Comparison of ENCODE assay signal across 25 mouse cellular contexts in genomic region chr14:32120940-32121919, GRCm38 (mm10). TPM values are rescaled to one million over a fixed set of nuclear protein-coding genes. Genes with fewer than 3 reads are reported as not detected.
A peak's percentile ranks its signal among the peaks of the same experiment; 100 is the strongest.
DNase-seq lines count a peak whose midpoint lies in the region; ATAC-seq and TF ChIP-seq lines count a peak whose summit lies in the region.
"Had no signal": no experiment of that assay in that cellular context is flagged by ENCODE, and none has a peak within 500 bp of the region (broad histone marks: within the 10 kb centered on the region; RNA-seq: fewer than 3 reads in every experiment).

No protein-coding gene starts in this region.

- TF ChIP-seq CTCF in kidney, postnatal 0 days (IDR thresholded peaks at IDR 0.05; ENCODE audit: low read depth), result no peak
- TF ChIP-seq CTCF in kidney, adult 2 months (conservative IDR thresholded peaks at IDR 0.05; ENCODE audit: insufficient read depth, insufficient read length, low read depth, low read length), result no peak

- 66% methylated on average over 11 of the region's 11 CpGs for WGBS in heart, embryonic 16.5 days
- 68% methylated on average over 11 of the region's 11 CpGs for WGBS in heart, embryonic 10.5 days
- WGBS in kidney, postnatal 0 days, result 32% methylated on average over 11 of the region's 11 CpGs
- WGBS in kidney, adult 2 months, result 48% methylated on average over 11 of the region's 11 CpGs
- WGBS in hindbrain, embryonic 16.5 days, result 75% methylated on average over 11 of the region's 11 CpGs

- H3K4me3 ChIP-seq in heart, embryonic 16.5 days (ENCODE audit: low read length), result no peak overlapping the region
- no peak overlapping the region for H3K4me3 ChIP-seq in heart, embryonic 10.5 days
- no peak overlapping the region for H3K4me3 ChIP-seq in kidney, postnatal 0 days (replicated peaks; ENCODE audit: low read depth, low read length)
- H3K4me3 ChIP-seq in kidney, adult 2 months (ENCODE audit: insufficient read depth, low read depth, low read length), result no peak overlapping the region
- no peak overlapping the region for H3K4me3 ChIP-seq in hindbrain, embryonic 16.5 days (ENCODE audit: low read length)
- H3K4me3 ChIP-seq: embryonic facial prominence, embryonic 15.5 days; heart, embryonic 12.5 days; left cerebral cortex, adult 2 months had no signal

- H3K9ac ChIP-seq in heart, embryonic 16.5 days (ENCODE audit: low read length), result no peak overlapping the region
- H3K9ac ChIP-seq in kidney, postnatal 0 days (ENCODE audit: low read depth, low read length), result no peak overlapping the region
- H3K9ac ChIP-seq in hindbrain, embryonic 16.5 days (ENCODE audit: low read depth, low read length), result no peak overlapping the region
- H3K9ac ChIP-seq: embryonic facial prominence, embryonic 15.5 days; forebrain, postnatal 0 days; heart, embryonic 12.5 days; liver, embryonic 14.5 days had no signal

- H3K9me3 ChIP-seq in heart, embryonic 16.5 days (replicated peaks; ENCODE audit: control insufficient read depth, low read length), result no peaks in the 10 kb centered on the region
- H3K9me3 ChIP-seq in heart, embryonic 10.5 days, result no peaks in the 10 kb centered on the region
- H3K9me3 ChIP-seq in kidney, postnatal 0 days (replicated peaks; ENCODE audit: low read length), result no peaks in the 10 kb centered on the region
- no peaks in the 10 kb centered on the region for H3K9me3 ChIP-seq in hindbrain, embryonic 16.5 days (ENCODE audit: control insufficient read depth, low read length)
- H3K9me3 ChIP-seq: embryonic facial prominence, embryonic 15.5 days; heart, embryonic 12.5 days had no signal

- no peaks in the 10 kb centered on the region for H3K4me1 ChIP-seq in heart, embryonic 16.5 days (ENCODE audit: control insufficient read depth, insufficient read depth, low read length)
- no peaks in the 10 kb centered on the region for H3K4me1 ChIP-seq in heart, embryonic 10.5 days
- no peaks in the 10 kb centered on the region for H3K4me1 ChIP-seq in kidney, postnatal 0 days (replicated peaks; ENCODE audit: insufficient read depth, low read length)
- no peaks in the 10 kb centered on the region for H3K4me1 ChIP-seq in kidney, adult 2 months (ENCODE audit: control insufficient read depth, insufficient read depth, low read length)
- H3K4me1 ChIP-seq in hindbrain, embryonic 16.5 days (ENCODE audit: control insufficient read depth, insufficient read depth, low read depth, low read length), result no peaks in the 10 kb centered on the region
- H3K4me1 ChIP-seq: embryonic facial prominence, embryonic 15.5 days; heart, embryonic 12.5 days had no signal

- H3K4me2 ChIP-seq in heart, embryonic 16.5 days (ENCODE audit: low read depth, low read length), result no peak overlapping the region
- no peak overlapping the region for H3K4me2 ChIP-seq in kidney, postnatal 0 days (ENCODE audit: low read length)
- H3K4me2 ChIP-seq in hindbrain, embryonic 16.5 days (ENCODE audit: low read length), result no peak overlapping the region
- H3K4me2 ChIP-seq: embryonic facial prominence, embryonic 15.5 days; heart, embryonic 12.5 days had no signal

- H3K27me3 ChIP-seq in heart, embryonic 16.5 days (ENCODE audit: control insufficient read depth, insufficient read depth, low read length), result no peaks in the 10 kb centered on the region
- no peaks in the 10 kb centered on the region for H3K27me3 ChIP-seq in heart, embryonic 10.5 days (ENCODE audit: insufficient read depth, poor library complexity, severe bottlenecking)
- no peaks in the 10 kb centered on the region for H3K27me3 ChIP-seq in kidney, postnatal 0 days (ENCODE audit: insufficient read depth, low read length)
- H3K27me3 ChIP-seq in kidney, adult 2 months (replicated peaks; ENCODE audit: control insufficient read depth, insufficient read depth, low read length), result no peaks in the 10 kb centered on the region
- H3K27me3 ChIP-seq in hindbrain, embryonic 16.5 days (replicated peaks; ENCODE audit: control insufficient read depth, insufficient read depth, low read length), result no peaks in the 10 kb centered on the region
- H3K27me3 ChIP-seq: embryonic facial prominence, embryonic 15.5 days; heart, embryonic 12.5 days had no signal

- peak overlapping the region; percentile 40 for H3K27ac ChIP-seq in heart, embryonic 16.5 days (ENCODE audit: low read length)
- H3K27ac ChIP-seq in heart, embryonic 10.5 days, result no peak overlapping the region
- peak overlapping the region; percentile 47 for H3K27ac ChIP-seq in kidney, postnatal 0 days
- H3K27ac ChIP-seq in kidney, adult 2 months (ENCODE audit: insufficient read depth, low read depth, low read length), result no peak overlapping the region
- H3K27ac ChIP-seq in hindbrain, embryonic 16.5 days (ENCODE audit: low read depth, low read length), result no peak overlapping the region
- H3K27ac ChIP-seq: embryonic facial prominence, embryonic 15.5 days; left cerebral cortex, adult 2 months; liver, embryonic 14.5 days; macrophage had no signal

- DNase-seq in heart, embryonic 10.5 days (ENCODE audit: low spot score), result no peak
- DNase-seq in kidney, postnatal 0 days (ENCODE audit: low spot score), result peak; percentile 64
- DNase-seq in kidney, adult 2 months, result no peak
- peak; percentile 29 for DNase-seq in NIH3T3 (ENCODE audit: low read depth)
- DNase-seq in gonadal fat pad, adult 2 months (ENCODE audit: low read depth), result peak; percentile 8
- no peak for DNase-seq in spleen, postnatal 4 days (ENCODE audit: low spot score in 2 of 2)
- DNase-seq: adrenal gland, postnatal 25 days; cerebellum, adult 8-10 months; forebrain, postnatal 0 days; gastrocnemius, postnatal 25 days had no signal

- ATAC-seq in heart, embryonic 16.5 days (replicated peaks; ENCODE audit: extremely low read depth, insufficient read depth, low FRiP score), result no peak
- no peak for ATAC-seq in kidney, postnatal 0 days (replicated peaks; ENCODE audit: low FRiP score, low read depth)
- ATAC-seq in hindbrain, embryonic 16.5 days, result no peak
- ATAC-seq: forebrain, postnatal 0 days; midbrain, embryonic 16.5 days had no signal

- TF ChIP-seq POLR2A in kidney, adult 2 months (IDR thresholded peaks at IDR 0.05; ENCODE audit: low read depth, low read length), result no peak

- H3K36me3 ChIP-seq in heart, embryonic 16.5 days (ENCODE audit: control insufficient read depth, insufficient read depth), result no peaks in the 10 kb centered on the region
- no peaks in the 10 kb centered on the region for H3K36me3 ChIP-seq in heart, embryonic 10.5 days
- no peaks in the 10 kb centered on the region for H3K36me3 ChIP-seq in kidney, postnatal 0 days (ENCODE audit: insufficient read depth, low read length)
- H3K36me3 ChIP-seq in kidney, adult 2 months (ENCODE audit: control insufficient read depth, insufficient read depth, low read length), result no peaks in the 10 kb centered on the region
- no peaks in the 10 kb centered on the region for H3K36me3 ChIP-seq in hindbrain, embryonic 16.5 days (ENCODE audit: control insufficient read depth, insufficient read depth, low read length)
- H3K36me3 ChIP-seq: embryonic facial prominence, embryonic 15.5 days; heart, embryonic 12.5 days had no signal

RNA-seq across cellular contexts. Expression of gene Msmb, which starts 20.6 kb away (rescaled TPM):
- polyA plus RNA-seq in heart, embryonic 16.5 days (2015; fragmentation: Nextera tagmentation; extraction: Ambion mirVana), result not detected in 2 replicates
- polyA plus RNA-seq in heart, embryonic 10.5 days (2016; fragmentation: Nextera tagmentation; extraction: Ambion mirVana), result not detected in 2 replicates
- polyA plus RNA-seq in kidney, postnatal 0 days (2015; fragmentation: Nextera tagmentation; extraction: Ambion mirVana), result not detected in 2 replicates
- polyA plus RNA-seq in kidney, adult 2 months (2012; rRNA removed), result not detected in 2 replicates
- not detected in 2 replicates for polyA plus RNA-seq in gonadal fat pad, adult 2 months (2012; rRNA removed)
- polyA plus RNA-seq in hindbrain, embryonic 16.5 days (2015; fragmentation: Nextera tagmentation; extraction: Ambion mirVana), result not detected in 2 replicates
- polyA plus RNA-seq: brain, embryonic 14.5 days; C2C12; embryonic facial prominence, embryonic 15.5 days; forebrain, embryonic 11.5 days; forebrain, postnatal 0 days; heart, embryonic 12.5 days; hindbrain, embryonic 11.5 days; limb, embryonic 14.5 days; lung, embryonic 16.5 days; macrophage; midbrain, embryonic 16.5 days; testis, adult 2 months had no signal

RNA-seq across cellular contexts. Expression of gene Dph3, which starts 35.7 kb away (rescaled TPM):
- 71.6 and 73.3 TPM in 2 replicates for polyA plus RNA-seq in heart, embryonic 16.5 days (2015; fragmentation: Nextera tagmentation; extraction: Ambion mirVana)
- polyA plus RNA-seq in heart, embryonic 10.5 days (2016; fragmentation: Nextera tagmentation; extraction: Ambion mirVana), result 90.6 and 102 TPM in 2 replicates
- polyA plus RNA-seq in kidney, postnatal 0 days (2015; fragmentation: Nextera tagmentation; extraction: Ambion mirVana), result 109 and 116 TPM in 2 replicates
- 31.2 and 43.1 TPM in 2 replicates for polyA plus RNA-seq in kidney, adult 2 months (2012; rRNA removed)
- polyA plus RNA-seq in gonadal fat pad, adult 2 months (2012; rRNA removed), result 36.7 and 41.9 TPM in 2 replicates
- polyA plus RNA-seq in hindbrain, embryonic 16.5 days (2015; fragmentation: Nextera tagmentation; extraction: Ambion mirVana), result 68.9 and 72.9 TPM in 2 replicates

RNA-seq across cellular contexts. Expression of gene Oxnad1, which starts 36.1 kb away (rescaled TPM):
- 44.4 and 51.6 TPM in 2 replicates for polyA plus RNA-seq in heart, embryonic 16.5 days (2015; fragmentation: Nextera tagmentation; extraction: Ambion mirVana)
- 26.5 and 36.6 TPM in 2 replicates for polyA plus RNA-seq in heart, embryonic 10.5 days (2016; fragmentation: Nextera tagmentation; extraction: Ambion mirVana)
- 30.3 and 31.6 TPM in 2 replicates for polyA plus RNA-seq in kidney, postnatal 0 days (2015; fragmentation: Nextera tagmentation; extraction: Ambion mirVana)
- 49.0 and 60.2 TPM in 2 replicates for polyA plus RNA-seq in kidney, adult 2 months (2012; rRNA removed)
- polyA plus RNA-seq in gonadal fat pad, adult 2 months (2012; rRNA removed), result 25.5 and 36.3 TPM in 2 replicates
- 21.7 and 29.0 TPM in 2 replicates for polyA plus RNA-seq in hindbrain, embryonic 16.5 days (2015; fragmentation: Nextera tagmentation; extraction: Ambion mirVana)

RNA-seq across cellular contexts. Expression of gene Ncoa4, which starts 38.4 kb away (rescaled TPM):
- polyA plus RNA-seq in heart, embryonic 16.5 days (2015; fragmentation: Nextera tagmentation; extraction: Ambion mirVana), result 123 and 130 TPM in 2 replicates
- polyA plus RNA-seq in heart, embryonic 10.5 days (2016; fragmentation: Nextera tagmentation; extraction: Ambion mirVana), result 102 and 112 TPM in 2 replicates
- polyA plus RNA-seq in kidney, postnatal 0 days (2015; fragmentation: Nextera tagmentation; extraction: Ambion mirVana), result 97.2 and 99.1 TPM in 2 replicates
- polyA plus RNA-seq in kidney, adult 2 months (2012; rRNA removed), result 56.0 and 57.2 TPM in 2 replicates
- 69.4 and 79.7 TPM in 2 replicates for polyA plus RNA-seq in gonadal fat pad, adult 2 months (2012; rRNA removed)
- 104 and 116 TPM in 2 replicates for polyA plus RNA-seq in hindbrain, embryonic 16.5 days (2015; fragmentation: Nextera tagmentation; extraction: Ambion mirVana)

Comparison
In these comparisons a context has a peak if more than half of its experiments do, and no peak if none do; other contexts are left out.
1. H3K27ac ChIP-seq: peak in heart, embryonic 16.5 days (single experiment) and kidney, postnatal 0 days (single experiment); none in heart, embryonic 10.5 days (single experiment), kidney, adult 2 months (single experiment) and hindbrain, embryonic 16.5 days (single experiment).
2. DNase-seq: peak in kidney, postnatal 0 days (single experiment), NIH3T3 (single experiment) and gonadal fat pad, adult 2 months (single experiment); none in heart, embryonic 10.5 days (single experiment), kidney, adult 2 months (single experiment) and spleen, postnatal 4 days (0 of 2).